Mouse (Mus musculus) liver, adult (tissue): ENCODE data around the gene Msh5.

ENCODE experiments used
- GATA4 ChIP-seq: IDR thresholded peaks from 2 replicates; pipeline ENCODE4 v1.6.1; 2014; ENCODE audit warnings: mild to moderate bottlenecking, low read length; ENCODE audit not compliant: insufficient replicate concordance

The Msh5 gene

GRCm38 (mm10) chr17:34979631-34980030, 66.9 kb downstream of the Msh5 start:
- no peak for TF ChIP-seq GATA4
